Mouse (Mus musculus): ENCODE data around the gene Cptp. TPM values are rescaled to one million over a fixed set of nuclear protein-coding genes. Genes with fewer than 3 reads are reported as not detected.

Cptp gene
- 65.7 and 69.1 TPM in 2 replicates for polyA plus RNA-seq (2012; rRNA removed)

DNA sequence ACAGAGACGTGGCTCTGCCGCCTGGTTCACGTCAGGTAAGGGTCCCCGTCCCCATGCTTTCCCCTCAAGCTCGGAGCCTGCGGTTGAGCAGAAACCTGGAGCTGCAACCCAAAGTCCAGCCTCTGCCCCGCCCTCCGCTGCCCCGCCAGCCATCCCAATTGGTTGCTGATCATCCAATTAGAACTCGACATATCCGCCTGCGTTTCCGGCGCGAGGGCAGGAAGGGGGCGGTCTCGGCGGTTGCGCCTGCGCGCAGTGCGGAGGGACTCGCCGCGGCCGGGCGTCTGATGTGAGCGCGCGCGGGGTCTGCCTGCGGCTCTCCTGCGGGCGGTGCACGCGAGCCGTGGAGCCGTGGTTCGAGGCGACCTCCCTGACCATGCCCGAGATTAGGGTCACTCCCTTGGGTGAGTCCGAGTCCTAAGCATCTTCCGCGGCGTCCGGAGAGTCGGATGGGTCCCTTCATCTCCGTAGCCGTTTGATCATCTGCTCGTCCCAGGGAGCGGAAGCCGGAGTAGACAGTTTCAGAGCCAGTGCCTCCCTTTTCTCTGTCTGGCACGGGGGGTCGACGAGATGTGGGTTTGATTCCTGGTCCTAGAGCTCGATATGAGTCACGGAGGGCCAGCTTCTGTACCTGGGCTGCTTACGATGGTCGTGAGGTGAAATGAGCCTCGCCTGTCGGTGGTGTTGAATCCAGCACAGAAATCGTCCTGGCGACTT is at the start of gene Cptp, which contains the start of gene Ints11:
Gene Cptp (minus strand): TSS at position 124 of the 717 bp plus-strand sequence.
Gene Ints11 (plus strand): TSS at position 230 of the 717 bp plus-strand sequence.
- Histone ChIP-seq H3K27me3 (ENCODE audit: control insufficient read depth, insufficient read depth, low read length) (no peaks in the 10 kb centered on the region), H3K4me3 (ENCODE audit: low read depth, low read length) (peak within 1 kb of the TSS; percentile 92), H3K36me3 (ENCODE audit: control insufficient read depth, insufficient read depth, low read length) (peaks cover 29% of the 10 kb centered on the region), H3K4me1 (ENCODE audit: control insufficient read depth, insufficient read depth, insufficient read length, low read length) (no peaks in the 10 kb centered on the region; the same call in 1 of the 2 replicates), H3K27ac (ENCODE audit: insufficient read depth, low read depth, low read length) (peak within 1 kb of the TSS; percentile 53)
- under 1% methylated on average over 63 of the region's 63 CpGs for WGBS
- TF ChIP-seq CTCF (IDR thresholded peaks at IDR 0.05; ENCODE audit: extremely low read depth, insufficient read length, insufficient replicate concordance, low read depth, low read length) (no peak), POLR2A (IDR thresholded peaks at IDR 0.05; ENCODE audit: low read depth, low read length) (no peak; the same call in none of the 2 replicates)

DNA sequence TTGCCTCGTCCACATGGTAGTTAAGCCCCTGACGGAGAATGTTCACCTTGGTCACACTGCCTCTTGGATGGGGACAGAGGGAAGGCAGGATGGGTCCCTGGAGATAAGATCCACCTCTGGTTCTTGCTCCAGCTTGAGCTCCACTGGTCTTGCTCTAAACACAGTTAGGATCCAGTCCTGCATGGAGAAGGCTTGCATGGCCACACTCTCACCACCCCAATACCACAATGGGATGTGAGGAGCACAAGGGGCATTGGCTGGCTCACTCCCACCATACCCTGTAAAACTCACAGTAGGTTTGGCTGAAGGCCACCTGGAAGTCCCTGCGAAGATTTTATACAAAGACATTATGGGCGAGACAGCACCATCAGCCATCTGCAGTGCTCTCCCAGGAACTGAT is 39.5 kb upstream of the Cptp start:
- 76% methylated on average over 4 of the region's 4 CpGs for WGBS
- H3K27me3 ChIP-seq (ENCODE audit: control insufficient read depth, insufficient read depth, low read length): no peaks in the 10 kb centered on the region
- no peak overlapping the region for H3K4me3 ChIP-seq (ENCODE audit: low read depth, low read length)
- H3K4me1 ChIP-seq (ENCODE audit: control insufficient read depth, insufficient read depth, insufficient read length, low read length): no peaks in the 10 kb centered on the region
- peaks cover 3% of the 10 kb centered on the region for H3K36me3 ChIP-seq (ENCODE audit: control insufficient read depth, insufficient read depth, low read length)
- TF ChIP-seq CTCF (IDR thresholded peaks at IDR 0.05; ENCODE audit: extremely low read depth, insufficient read length, insufficient replicate concordance, low read depth, low read length) (no peak), POLR2A (IDR thresholded peaks at IDR 0.05; ENCODE audit: low read depth, low read length) (no peak)
- no peak overlapping the region for H3K27ac ChIP-seq (ENCODE audit: insufficient read depth, low read depth, low read length)

- no peak overlapping the region for H3K27ac ChIP-seq (ENCODE audit: insufficient read depth, low read depth, low read length)
- 71% methylated on average over 7 of the region's 7 CpGs for WGBS
- no peaks in the 10 kb centered on the region for H3K27me3 ChIP-seq (ENCODE audit: control insufficient read depth, insufficient read depth, low read length)
- peaks cover 6% of the 10 kb centered on the region for H3K36me3 ChIP-seq (ENCODE audit: control insufficient read depth, insufficient read depth, low read length)
- no peak overlapping the region for H3K4me3 ChIP-seq (ENCODE audit: low read depth, low read length)
- H3K4me1 ChIP-seq (ENCODE audit: control insufficient read depth, insufficient read depth, insufficient read length, low read length): no peaks in the 10 kb centered on the region
- TF ChIP-seq CTCF (IDR thresholded peaks at IDR 0.05; ENCODE audit: extremely low read depth, insufficient read length, insufficient replicate concordance, low read depth, low read length) (no peak), POLR2A (IDR thresholded peaks at IDR 0.05; ENCODE audit: low read depth, low read length) (no peak)
Observed at GRCm38 (mm10) chr4:155908281-155908680, 39.0 kb upstream of the Cptp start.

- 76% methylated on average over 11 of the region's 11 CpGs for WGBS
- no peaks in the 10 kb centered on the region for H3K27me3 ChIP-seq (ENCODE audit: control insufficient read depth, insufficient read depth, low read length)
- H3K36me3 ChIP-seq (ENCODE audit: control insufficient read depth, insufficient read depth, low read length): peaks cover 14% of the 10 kb centered on the region
- TF ChIP-seq POLR2A (IDR thresholded peaks at IDR 0.05; ENCODE audit: low read depth, low read length): no peak
- no peak for TF ChIP-seq CTCF (IDR thresholded peaks at IDR 0.05; ENCODE audit: extremely low read depth, insufficient read length, insufficient replicate concordance, low read depth, low read length)
- H3K4me1 ChIP-seq (ENCODE audit: control insufficient read depth, insufficient read depth, insufficient read length, low read length): no peaks in the 10 kb centered on the region
- H3K4me3 ChIP-seq (ENCODE audit: low read depth, low read length): no peak overlapping the region
- no peak overlapping the region for H3K27ac ChIP-seq (ENCODE audit: insufficient read depth, low read depth, low read length)
Observed at GRCm38 (mm10) chr4:155907003-155907402, 37.8 kb upstream of the Cptp start.

- H3K4me3 ChIP-seq (ENCODE audit: low read depth, low read length): no peak overlapping the region
- no peaks in the 10 kb centered on the region for H3K4me1 ChIP-seq (ENCODE audit: control insufficient read depth, insufficient read depth, insufficient read length, low read length)
- TF ChIP-seq POLR2A (IDR thresholded peaks at IDR 0.05; ENCODE audit: low read depth, low read length) (no peak), CTCF (IDR thresholded peaks at IDR 0.05; ENCODE audit: extremely low read depth, insufficient read length, insufficient replicate concordance, low read depth, low read length) (no peak)
- peaks cover 17% of the 10 kb centered on the region for H3K36me3 ChIP-seq (ENCODE audit: control insufficient read depth, insufficient read depth, low read length)
- H3K27ac ChIP-seq (ENCODE audit: insufficient read depth, low read depth, low read length): no peak overlapping the region
- 87% methylated on average over 9 of the region's 9 CpGs for WGBS
- H3K27me3 ChIP-seq (ENCODE audit: control insufficient read depth, insufficient read depth, low read length): no peaks in the 10 kb centered on the region
Observed at GRCm38 (mm10) chr4:155906125-155906524, 36.9 kb upstream of the Cptp start.

DNA sequence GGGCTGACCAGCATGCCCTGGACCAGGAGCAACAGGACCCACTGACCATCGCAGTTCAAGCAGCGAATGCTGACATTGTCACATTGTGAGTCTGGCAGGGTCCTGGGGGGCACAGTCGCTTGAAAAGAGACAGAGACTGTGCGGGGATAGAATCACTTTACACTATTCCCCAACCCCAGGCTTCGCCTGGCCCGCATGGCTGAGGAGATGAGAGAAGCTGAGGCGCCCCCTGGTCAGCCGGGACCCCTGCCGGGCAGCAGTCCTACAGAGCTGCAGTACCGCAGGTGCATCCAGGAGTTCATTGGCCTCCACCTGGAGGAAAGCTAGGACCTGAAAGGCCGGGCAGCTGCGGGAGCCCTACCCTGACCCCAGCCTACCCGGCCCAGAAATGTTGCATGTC is 36.4 kb upstream of the Cptp start:
- Histone ChIP-seq H3K27ac (ENCODE audit: insufficient read depth, low read depth, low read length) (no peak overlapping the region), H3K4me3 (ENCODE audit: low read depth, low read length) (no peak overlapping the region), H3K36me3 (ENCODE audit: control insufficient read depth, insufficient read depth, low read length) (peaks cover 19% of the 10 kb centered on the region), H3K27me3 (ENCODE audit: control insufficient read depth, insufficient read depth, low read length) (no peaks in the 10 kb centered on the region), H3K4me1 (ENCODE audit: control insufficient read depth, insufficient read depth, insufficient read length, low read length) (no peaks in the 10 kb centered on the region)
- TF ChIP-seq POLR2A (IDR thresholded peaks at IDR 0.05; ENCODE audit: low read depth, low read length) (no peak), CTCF (IDR thresholded peaks at IDR 0.05; ENCODE audit: extremely low read depth, insufficient read length, insufficient replicate concordance, low read depth, low read length) (no peak)
- 91% methylated on average over 13 of the region's 13 CpGs for WGBS

- H3K27me3 ChIP-seq (ENCODE audit: control insufficient read depth, insufficient read depth, low read length): no peaks in the 10 kb centered on the region
- no peak overlapping the region for H3K4me3 ChIP-seq (ENCODE audit: low read depth, low read length)
- no peaks in the 10 kb centered on the region for H3K4me1 ChIP-seq (ENCODE audit: control insufficient read depth, insufficient read depth, insufficient read length, low read length)
- TF ChIP-seq POLR2A (IDR thresholded peaks at IDR 0.05; ENCODE audit: low read depth, low read length) (no peak), CTCF (IDR thresholded peaks at IDR 0.05; ENCODE audit: extremely low read depth, insufficient read length, insufficient replicate concordance, low read depth, low read length) (peak; percentile 27; the same call in 1 of the 2 replicates)
- H3K27ac ChIP-seq (ENCODE audit: insufficient read depth, low read depth, low read length): no peak overlapping the region
- 94% methylated on average over 13 of the region's 13 CpGs for WGBS
- H3K36me3 ChIP-seq (ENCODE audit: control insufficient read depth, insufficient read depth, low read length): peaks cover 21% of the 10 kb centered on the region
Observed at GRCm38 (mm10) chr4:155904318-155905102, 35.3 kb upstream of the Cptp start.

Data from small intestine, adult 2 months (tissue).